In genomic region chr3:16858931-16859330, GRCm38 (mm10) we compare ENCODE assay signal across 22 mouse cellular contexts.
DNase-seq lines count a peak whose midpoint lies in the region; ATAC-seq and TF ChIP-seq lines count a peak whose summit lies in the region.
"Had no signal": no experiment of that assay in that cellular context is flagged by ENCODE, and none has a peak within 500 bp of the region (broad histone marks: within the 10 kb centered on the region; RNA-seq: fewer than 3 reads in every experiment).

No protein-coding gene starts in this region.

- DNase-seq in ZHBTc4 (ENCODE audit: low read depth, low spot score), result peak; percentile 60
- no peak for DNase-seq in urinary bladder, postnatal 14 days (ENCODE audit: low spot score)
- DNase-seq in frontal cortex, postnatal 36 days (ENCODE audit: low spot score in 2 of 2), result no peak
- DNase-seq in thymus, adult 2 months, result no peak
- DNase-seq: adrenal gland, postnatal 25 days; cerebellum, adult 11 months; kidney, adult 18-20 months; kidney, postnatal 10 days; layer of hippocampus, postnatal 36 days; right cerebral cortex, adult 18-20 months; thymus, postnatal 14 days had no signal

- no peaks in the 10 kb centered on the region for H3K27me3 ChIP-seq in hindbrain, embryonic 12.5 days
- H3K27me3 ChIP-seq in hindbrain, embryonic 16.5 days (replicated peaks; ENCODE audit: control insufficient read depth, insufficient read depth, low read length), result no peaks in the 10 kb centered on the region
- H3K27me3 ChIP-seq in midbrain, embryonic 12.5 days, result no peaks in the 10 kb centered on the region
- H3K27me3 ChIP-seq in neural tube, embryonic 15.5 days (replicated peaks), result no peaks in the 10 kb centered on the region
- H3K27me3 ChIP-seq in thymus, adult 2 months (ENCODE audit: control insufficient read depth, insufficient read depth, low read length), result no peaks in the 10 kb centered on the region
- H3K27me3 ChIP-seq: forebrain, embryonic 13.5 days; limb, embryonic 15.5 days; liver, embryonic 15.5 days had no signal

- peak; percentile 29; the same call in 1 of the 2 replicates for ATAC-seq in hindbrain, embryonic 12.5 days (ENCODE audit: low FRiP score)
- ATAC-seq in hindbrain, embryonic 16.5 days, result no peak
- ATAC-seq in midbrain, embryonic 12.5 days (ENCODE audit: low FRiP score, low read depth), result peak; percentile 59
- no peak for ATAC-seq in neural tube, embryonic 15.5 days (ENCODE audit: low FRiP score)
- ATAC-seq: forebrain, embryonic 13.5 days; lung, postnatal 0 days had no signal

- H3K9me3 ChIP-seq in hindbrain, embryonic 12.5 days (replicated peaks), result no peaks in the 10 kb centered on the region
- H3K9me3 ChIP-seq in hindbrain, embryonic 16.5 days (ENCODE audit: control insufficient read depth, low read length), result no peaks in the 10 kb centered on the region
- no peaks in the 10 kb centered on the region for H3K9me3 ChIP-seq in midbrain, embryonic 12.5 days
- H3K9me3 ChIP-seq in neural tube, embryonic 15.5 days (replicated peaks), result no peaks in the 10 kb centered on the region
- H3K9me3 ChIP-seq: forebrain, embryonic 13.5 days; heart, embryonic 10.5 days; limb, embryonic 15.5 days; liver, embryonic 15.5 days had no signal

- WGBS in hindbrain, embryonic 12.5 days, result 49% methylated on average over 2 of the region's 2 CpGs
- 36% methylated on average over 2 of the region's 2 CpGs for WGBS in hindbrain, embryonic 16.5 days
- WGBS in midbrain, embryonic 12.5 days, result 46% methylated on average over 2 of the region's 2 CpGs
- WGBS in neural tube, embryonic 15.5 days, result 21% methylated on average over 2 of the region's 2 CpGs
- WGBS in thymus, adult 2 months, result 64% methylated on average over 2 of the region's 2 CpGs

- TF ChIP-seq CTCF in thymus, adult 2 months (IDR thresholded peaks at IDR 0.05; ENCODE audit: borderline replicate concordance, control insufficient read depth, extremely low read depth, insufficient read depth, low read length, poor library complexity), result no peak

- no peak overlapping the region for H3K9ac ChIP-seq in hindbrain, embryonic 12.5 days
- H3K9ac ChIP-seq in hindbrain, embryonic 16.5 days (ENCODE audit: low read depth, low read length), result no peak overlapping the region
- no peak overlapping the region for H3K9ac ChIP-seq in midbrain, embryonic 12.5 days (replicated peaks)
- no peak overlapping the region for H3K9ac ChIP-seq in neural tube, embryonic 15.5 days (replicated peaks)
- H3K9ac ChIP-seq: forebrain, embryonic 13.5 days; limb, embryonic 15.5 days; liver, embryonic 15.5 days had no signal

- H3K27ac ChIP-seq in hindbrain, embryonic 12.5 days, result peak overlapping the region; percentile 67
- no peak overlapping the region for H3K27ac ChIP-seq in hindbrain, embryonic 16.5 days (ENCODE audit: low read depth, low read length)
- H3K27ac ChIP-seq in midbrain, embryonic 12.5 days (replicated peaks), result peak overlapping the region; percentile 56
- 0 out of 2 replicates have a peak overlapping the region, but pooled peaks have one; percentile 7 for H3K27ac ChIP-seq in neural tube, embryonic 15.5 days (replicated peaks)
- no peak overlapping the region for H3K27ac ChIP-seq in thymus, adult 2 months (ENCODE audit: control insufficient read depth, insufficient read depth, low read length)
- H3K27ac ChIP-seq: forebrain, embryonic 13.5 days; heart, embryonic 10.5 days; layer of hippocampus, adult 2 months; limb, embryonic 15.5 days; liver, embryonic 15.5 days; stomach, postnatal 0 days had no signal

- H3K4me1 ChIP-seq in hindbrain, embryonic 12.5 days, result peaks cover 3% of the 10 kb centered on the region; the same call in 1 of the 2 replicates
- peaks cover under 1% of the 10 kb centered on the region; the same call in 1 of the 2 replicates for H3K4me1 ChIP-seq in hindbrain, embryonic 16.5 days (ENCODE audit: control insufficient read depth, insufficient read depth, low read depth, low read length)
- H3K4me1 ChIP-seq in midbrain, embryonic 12.5 days, result no peaks in the 10 kb centered on the region
- H3K4me1 ChIP-seq in neural tube, embryonic 15.5 days, result peaks cover 6% of the 10 kb centered on the region
- H3K4me1 ChIP-seq in thymus, adult 2 months (replicated peaks; ENCODE audit: control insufficient read depth, insufficient read depth, low read length), result no peaks in the 10 kb centered on the region
- H3K4me1 ChIP-seq: heart, embryonic 10.5 days; limb, embryonic 15.5 days; liver, embryonic 15.5 days had no signal

- no peaks in the 10 kb centered on the region for H3K36me3 ChIP-seq in hindbrain, embryonic 12.5 days
- H3K36me3 ChIP-seq in hindbrain, embryonic 16.5 days (ENCODE audit: control insufficient read depth, insufficient read depth, low read length), result no peaks in the 10 kb centered on the region
- no peaks in the 10 kb centered on the region for H3K36me3 ChIP-seq in midbrain, embryonic 12.5 days
- H3K36me3 ChIP-seq in neural tube, embryonic 15.5 days, result no peaks in the 10 kb centered on the region
- no peaks in the 10 kb centered on the region for H3K36me3 ChIP-seq in thymus, adult 2 months (ENCODE audit: control insufficient read depth, insufficient read depth, low read length)
- H3K36me3 ChIP-seq: heart, embryonic 10.5 days; limb, embryonic 15.5 days; liver, embryonic 15.5 days had no signal

- no peak for TF ChIP-seq POLR2A in thymus, adult 2 months (IDR thresholded peaks at IDR 0.05; ENCODE audit: control insufficient read depth, extremely low read depth, insufficient read depth, low read length, poor library complexity)

- H3K4me3 ChIP-seq in hindbrain, embryonic 12.5 days, result no peak overlapping the region
- H3K4me3 ChIP-seq in hindbrain, embryonic 16.5 days (ENCODE audit: low read length), result no peak overlapping the region
- no peak overlapping the region for H3K4me3 ChIP-seq in midbrain, embryonic 12.5 days
- no peak overlapping the region for H3K4me3 ChIP-seq in neural tube, embryonic 15.5 days (replicated peaks)
- H3K4me3 ChIP-seq in thymus, adult 2 months (ENCODE audit: control insufficient read depth, insufficient read depth, low read length), result no peak overlapping the region
- H3K4me3 ChIP-seq: forebrain, embryonic 13.5 days; heart, embryonic 10.5 days; layer of hippocampus, adult 2 months; limb, embryonic 15.5 days; liver, embryonic 15.5 days had no signal

- H3K4me2 ChIP-seq in hindbrain, embryonic 12.5 days (replicated peaks), result no peak overlapping the region
- H3K4me2 ChIP-seq in hindbrain, embryonic 16.5 days (ENCODE audit: low read length), result no peak overlapping the region
- H3K4me2 ChIP-seq in midbrain, embryonic 12.5 days (replicated peaks), result no peak overlapping the region
- no peak overlapping the region for H3K4me2 ChIP-seq in neural tube, embryonic 15.5 days
- H3K4me2 ChIP-seq: forebrain, embryonic 13.5 days; limb, embryonic 15.5 days; liver, embryonic 15.5 days had no signal

Comparison
In these comparisons a context has a peak if more than half of its experiments do, and no peak if none do; other contexts are left out.
1. ATAC-seq: peak in hindbrain, embryonic 12.5 days (single experiment) and midbrain, embryonic 12.5 days (single experiment); none in hindbrain, embryonic 16.5 days (single experiment) and neural tube, embryonic 15.5 days (single experiment).
2. H3K27ac ChIP-seq: peak in hindbrain, embryonic 12.5 days (single experiment), midbrain, embryonic 12.5 days (single experiment) and neural tube, embryonic 15.5 days (single experiment); none in hindbrain, embryonic 16.5 days (single experiment) and thymus, adult 2 months (single experiment).